Mouse (Mus musculus) small intestine, adult 2 months (tissue): ENCODE data around the gene Dnaja2.

ENCODE experiments used
- CTCF ChIP-seq: fragments of 200-500 bp; IDR thresholded peaks from 2 replicates; pipeline ENCODE4 v1.5.1; 2012; ENCODE audit warnings: low read depth, mild to moderate bottlenecking, control low read depth, inconsistent platforms, low read length, moderate library complexity, mixed read lengths; ENCODE audit not compliant: insufficient replicate concordance, insufficient read length; ENCODE audit errors: extremely low read depth
- POLR2A ChIP-seq: fragments of 200-500 bp; IDR thresholded peaks from 2 replicates; pipeline ENCODE4 v1.6.1; 2012; ENCODE audit warnings: low read depth, mild to moderate bottlenecking, control low read depth, inconsistent platforms, low read length, moderate library complexity

GRCm38 (mm10) chr8:85526105-85526504 is 29.0 kb downstream of the Dnaja2 start:
- peak; percentile 88; the same call in 1 of the 2 replicates for TF ChIP-seq CTCF
- no peak for TF ChIP-seq POLR2A
